ENCODE assay signal across 28 mouse cellular contexts in genomic region chr13:29040331-29040730, GRCm38 (mm10).
"Had no signal": no experiment of that assay in that cellular context is flagged by ENCODE, and none has a peak within 500 bp of the region (broad histone marks: within the 10 kb centered on the region; RNA-seq: fewer than 3 reads in every experiment).

No protein-coding gene starts in this region.

- H3K27me3 ChIP-seq: embryonic facial prominence, embryonic 12.5 days; embryonic facial prominence, embryonic 13.5 days; embryonic facial prominence, embryonic 15.5 days; forebrain, embryonic 12.5 days; forebrain, embryonic 13.5 days; forebrain, embryonic 15.5 days had no signal

- H3K9ac ChIP-seq: embryonic facial prominence, embryonic 12.5 days; embryonic facial prominence, embryonic 13.5 days; embryonic facial prominence, embryonic 15.5 days; forebrain, embryonic 12.5 days; forebrain, embryonic 13.5 days; forebrain, embryonic 15.5 days; forebrain, postnatal 0 days had no signal

- H3K4me2 ChIP-seq: embryonic facial prominence, embryonic 12.5 days; embryonic facial prominence, embryonic 13.5 days; embryonic facial prominence, embryonic 15.5 days; forebrain, embryonic 12.5 days; forebrain, embryonic 13.5 days; forebrain, embryonic 15.5 days; heart, embryonic 11.5 days had no signal

- H3K36me3 ChIP-seq: embryonic facial prominence, embryonic 12.5 days; embryonic facial prominence, embryonic 13.5 days; embryonic facial prominence, embryonic 15.5 days; forebrain, embryonic 10.5 days; forebrain, embryonic 12.5 days; forebrain, embryonic 15.5 days; heart, embryonic 10.5 days had no signal

- H3K9me3 ChIP-seq: embryonic facial prominence, embryonic 12.5 days; embryonic facial prominence, embryonic 15.5 days; forebrain, embryonic 10.5 days; forebrain, embryonic 12.5 days; forebrain, embryonic 13.5 days; forebrain, embryonic 15.5 days; heart, embryonic 10.5 days had no signal

- ATAC-seq: forebrain, embryonic 13.5 days; forebrain, embryonic 14.5 days; forebrain, embryonic 15.5 days; forebrain, embryonic 16.5 days; forebrain, postnatal 0 days had no signal

- H3K27ac ChIP-seq: embryonic facial prominence, embryonic 12.5 days; embryonic facial prominence, embryonic 13.5 days; embryonic facial prominence, embryonic 15.5 days; forebrain, embryonic 10.5 days; forebrain, embryonic 12.5 days; forebrain, embryonic 13.5 days; forebrain, embryonic 15.5 days; gastrocnemius, adult 2 months; heart, adult 2 months; heart, embryonic 10.5 days had no signal

- H3K4me1 ChIP-seq: embryonic facial prominence, embryonic 15.5 days; forebrain, embryonic 13.5 days; forebrain, embryonic 15.5 days had no signal

- DNase-seq: cerebellum, adult 8-10 months; cerebellum, adult 9-10 months; cerebellum, adult 9-11 months; cerebellum, postnatal 10 days; cerebellum, postnatal 14 days; cerebellum, postnatal 25 days; cerebellum, postnatal 36 days; embryo, embryonic 11 days; forebrain, postnatal 0 days; gastrocnemius, adult 2 months; gastrocnemius, postnatal 10 days; gastrocnemius, postnatal 14 days; gastrocnemius, postnatal 25 days; gastrocnemius, postnatal 36 days; heart, adult 18-20 months; heart, adult 2 months had no signal

- H3K4me3 ChIP-seq: embryonic facial prominence, embryonic 12.5 days; embryonic facial prominence, embryonic 13.5 days; embryonic facial prominence, embryonic 15.5 days; erythroblast, embryonic 14.5 days; forebrain, embryonic 10.5 days; forebrain, embryonic 12.5 days; forebrain, embryonic 13.5 days; forebrain, embryonic 15.5 days; gastrocnemius, adult 2 months; heart, adult 2 months; heart, embryonic 10.5 days had no signal
